Mouse (Mus musculus) heart, embryonic 11.5 days (tissue): ENCODE data around the gene 4933415A04Rik. TPM values are rescaled to one million over a fixed set of nuclear protein-coding genes. Genes with fewer than 3 reads are reported as not detected.

Experiments used
- ATAC-seq: fragments of 200-750 bp; cut with Nextera tagmentation; replicated peaks from 2 replicates; pipeline ENCODE4 v1.8.0; 2017; ENCODE audit warnings: moderate library complexity; ENCODE audit not compliant: insufficient number of reproducible peaks, low FRiP score, low TSS enrichment
- H3K27ac ChIP-seq: fragments of 300-500 bp; sonication (generic); 2 replicates; pipeline ENCODE4 v1.5.1; 2014; ENCODE audit warnings: mild to moderate bottlenecking, low read depth, low read length
- H3K27me3 ChIP-seq: fragments of 300-500 bp; sonication (generic); 2 replicates; pipeline ENCODE4 v1.6.1; 2014; ENCODE audit warnings: mild to moderate bottlenecking, low read length, mixed read lengths; ENCODE audit not compliant: control insufficient read depth, insufficient read depth
- H3K36me3 ChIP-seq: fragments of 300-500 bp; sonication (generic); 2 replicates; pipeline ENCODE4 v1.6.1; 2014; ENCODE audit warnings: mild to moderate bottlenecking, low read length, moderate library complexity, mixed read lengths; ENCODE audit not compliant: control insufficient read depth, insufficient read depth
- H3K4me1 ChIP-seq: fragments of 300-500 bp; sonication (generic); 2 replicates; pipeline ENCODE4 v1.6.1; 2014; ENCODE audit warnings: low read length; ENCODE audit not compliant: control insufficient read depth, insufficient read depth
- H3K4me2 ChIP-seq: fragments of 300-500 bp; sonication (generic); 2 replicates; pipeline ENCODE4 v1.6.1; 2014; ENCODE audit warnings: mild to moderate bottlenecking, moderate library complexity
- H3K4me3 ChIP-seq: fragments of 300-500 bp; sonication (generic); 2 replicates; pipeline ENCODE4 v1.5.1; 2014; ENCODE audit warnings: low read depth, low read length
- H3K9ac ChIP-seq: fragments of 300-500 bp; sonication (generic); 2 replicates; pipeline ENCODE4 v1.6.1; 2014; ENCODE audit warnings: mild to moderate bottlenecking, low read depth, low read length, moderate library complexity
- H3K9me3 ChIP-seq: fragments of 300-500 bp; sonication (generic); replicated peaks from 2 replicates; pipeline ENCODE4 v1.6.1; 2016; ENCODE audit warnings: low read length; ENCODE audit not compliant: control insufficient read depth
- WGBS: fragments of 180-500 bp; shearing (Covaris S2); extraction: QIAGEN DNeasy Blood & Tissue Kit; methylation state at CpG from one replicate; pipeline ENCODE4 v1.1.7; 2014; ENCODE audit not compliant: insufficient replicate concordance; 5-methylcytosine and 5-hydroxymethylcytosine counted together
- polyA plus RNA-seq: library from polyadenylated mRNA; unstranded; fragments of >200 nt; fragmentation: Nextera tagmentation; extraction: Ambion mirVana; gene quantifications from 2 replicates; pipeline ENCODE4 v1.2.1, GENCODE M21; 2014

The 4933415A04Rik gene
- 4.6 and 5.3 TPM in 2 replicates for polyA plus RNA-seq

GRCm38 (mm10) chr11:43586324-43587090 lies at the start of gene 4933415A04Rik:
Gene 4933415A04Rik, plus strand, starts transcription at chr11:43587040.
- Histone ChIP-seq H3K9ac (no peak within 1 kb of the TSS), H3K36me3 (peaks cover 23% of the 10 kb centered on the region), H3K27me3 (no peaks in the 10 kb centered on the region), H3K4me1 (no peaks in the 10 kb centered on the region), H3K27ac (no peak within 1 kb of the TSS), H3K4me2 (no peak within 1 kb of the TSS), H3K4me3 (no peak within 1 kb of the TSS), H3K9me3 (no peaks in the 10 kb centered on the region)
- ATAC-seq, result no peak
- whole genome bisulfite sequencing, result 61% methylated on average over 7 of the region's 7 CpGs

DNA sequence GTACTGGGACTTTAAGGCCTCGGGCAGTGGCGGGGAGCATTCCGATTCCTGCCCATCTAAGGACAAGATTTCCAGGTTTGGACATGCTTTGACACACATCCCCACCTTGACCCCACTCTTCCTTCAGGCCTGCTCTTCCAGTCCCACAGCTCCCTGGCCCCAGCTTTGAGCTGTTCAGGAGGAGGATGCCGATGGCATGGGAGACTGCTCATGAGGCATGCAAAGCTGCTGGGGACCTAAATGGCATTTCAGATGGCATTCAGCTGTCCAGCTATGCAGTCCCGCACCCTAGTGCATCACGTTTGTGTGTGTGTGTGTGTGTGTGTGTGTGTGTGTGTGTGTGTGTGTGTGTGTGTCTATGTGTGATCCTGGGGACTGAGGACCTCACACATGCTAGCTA lies 49.8 kb upstream of the 4933415A04Rik start:
- Histone ChIP-seq H3K27ac (no peak overlapping the region), H3K9me3 (no peaks in the 10 kb centered on the region), H3K36me3 (peaks cover 10% of the 10 kb centered on the region), H3K4me3 (no peak overlapping the region), H3K4me2 (no peak overlapping the region), H3K4me1 (peaks cover 32% of the 10 kb centered on the region), H3K9ac (no peak overlapping the region), H3K27me3 (no peaks in the 10 kb centered on the region)
- ATAC-seq, result no peak
- 89% methylated on average over 6 of the region's 6 CpGs for WGBS

- 13% methylated on average over 6 of the region's 6 CpGs for WGBS
- peaks cover 49% of the 10 kb centered on the region for H3K4me1 ChIP-seq
- peak overlapping the region; percentile 60; the same call in 1 of the 2 replicates for H3K27ac ChIP-seq
- H3K36me3 ChIP-seq, result peaks cover 6% of the 10 kb centered on the region; the same call in 1 of the 2 replicates
- 0 out of 2 replicates have a peak overlapping the region, but pooled peaks have one; percentile 34 for H3K9ac ChIP-seq
- H3K4me3 ChIP-seq, result no peak overlapping the region
- ATAC-seq, result no peak
- H3K4me2 ChIP-seq, result peak overlapping the region; percentile 38
- no peaks in the 10 kb centered on the region for H3K9me3 ChIP-seq
- H3K27me3 ChIP-seq, result no peaks in the 10 kb centered on the region
These were observed 47.0 kb upstream of the 4933415A04Rik start for GRCm38 (mm10) chr11:43539863-43540262.

DNA sequence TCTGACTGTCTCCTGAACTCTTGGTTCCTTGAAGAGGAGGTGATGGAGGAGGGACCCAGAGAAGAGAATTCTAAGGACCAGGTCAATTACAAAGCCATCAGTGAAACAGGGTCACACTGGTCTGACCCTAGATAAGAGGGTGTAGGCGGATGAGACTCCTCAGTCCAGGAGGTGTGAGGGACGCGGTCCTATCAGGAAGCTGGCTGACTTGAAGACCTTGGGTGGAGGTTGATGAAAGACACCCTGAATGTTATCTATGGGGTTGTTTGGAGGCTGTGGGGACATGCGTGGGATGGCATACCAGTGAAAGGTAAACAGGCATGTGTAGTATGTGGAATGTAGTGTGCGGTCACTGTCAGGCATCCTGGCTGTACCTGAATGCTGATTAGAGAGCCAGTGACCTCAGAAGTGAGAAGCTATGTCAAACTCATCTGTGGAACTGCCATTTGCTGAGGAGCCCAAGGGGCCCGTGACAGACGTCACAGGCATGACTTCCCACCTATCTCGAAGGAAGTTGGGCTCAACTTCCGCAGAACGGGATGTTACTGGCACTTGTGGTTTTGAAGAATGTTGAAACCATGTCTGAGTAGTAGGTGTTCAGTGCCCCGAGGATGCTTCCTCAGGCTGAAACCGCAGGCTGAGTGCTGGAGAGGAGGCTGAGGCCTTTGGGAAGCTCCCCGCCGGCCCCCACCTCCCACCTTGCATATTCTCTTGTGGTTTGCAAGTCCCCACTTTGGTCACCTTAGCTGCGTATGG lies 43.0 kb upstream of the 4933415A04Rik start:
- Histone ChIP-seq H3K9me3 (no peaks in the 10 kb centered on the region), H3K36me3 (no peaks in the 10 kb centered on the region), H3K4me3 (no peak overlapping the region), H3K27ac (0 out of 2 replicates have a peak overlapping the region, but pooled peaks have one; percentile 36), H3K4me2 (no peak overlapping the region), H3K9ac (no peak overlapping the region), H3K4me1 (peaks cover 68% of the 10 kb centered on the region), H3K27me3 (no peaks in the 10 kb centered on the region)
- no peak for ATAC-seq
- 48% methylated on average over 15 of the region's 15 CpGs for WGBS

GRCm38 (mm10) chr11:43544819-43545218 lies 42.0 kb upstream of the 4933415A04Rik start:
- Histone ChIP-seq H3K36me3 (no peaks in the 10 kb centered on the region), H3K4me2 (no peak overlapping the region), H3K4me3 (no peak overlapping the region), H3K27ac (no peak overlapping the region), H3K4me1 (peaks cover 68% of the 10 kb centered on the region), H3K27me3 (no peaks in the 10 kb centered on the region), H3K9me3 (no peaks in the 10 kb centered on the region), H3K9ac (no peak overlapping the region)
- ATAC-seq, result no peak
- 58% methylated on average over 7 of the region's 7 CpGs for WGBS

- Histone ChIP-seq H3K36me3 (no peaks in the 10 kb centered on the region), H3K9me3 (no peaks in the 10 kb centered on the region), H3K27ac (peak overlapping the region; percentile 46; the same call in 1 of the 2 replicates), H3K4me3 (no peak overlapping the region), H3K4me1 (peaks cover 74% of the 10 kb centered on the region), H3K27me3 (no peaks in the 10 kb centered on the region), H3K4me2 (no peak overlapping the region), H3K9ac (peak overlapping the region; percentile 16; the same call in 1 of the 2 replicates)
- ATAC-seq, result no peak
- WGBS, result 47% methylated on average over 16 of the region's 16 CpGs
These were observed 40.9 kb upstream of the 4933415A04Rik start for GRCm38 (mm10) chr11:43545873-43546475.

DNA sequence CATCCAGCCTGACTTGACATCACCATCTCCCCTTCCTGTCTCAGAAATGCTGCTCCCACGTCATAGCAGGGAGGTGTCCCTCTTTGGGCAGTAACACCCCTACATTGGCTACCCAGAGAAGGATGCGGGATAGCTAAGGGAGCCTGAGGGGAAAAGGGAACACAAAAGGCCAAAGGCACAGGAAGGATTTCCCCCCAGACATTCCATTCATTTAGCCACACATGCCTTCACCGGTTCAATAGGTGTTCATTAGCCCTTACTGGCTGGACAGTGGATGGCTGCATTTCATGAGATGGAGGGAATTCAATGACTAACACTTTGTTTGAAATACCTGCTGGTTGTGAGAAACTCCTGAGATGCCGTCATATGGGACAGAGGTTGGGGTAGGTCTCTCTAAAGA lies 40.2 kb upstream of the 4933415A04Rik start:
- Histone ChIP-seq H3K9me3 (no peaks in the 10 kb centered on the region), H3K36me3 (no peaks in the 10 kb centered on the region), H3K4me1 (peaks cover 75% of the 10 kb centered on the region), H3K27ac (no peak overlapping the region), H3K27me3 (no peaks in the 10 kb centered on the region), H3K9ac (no peak overlapping the region), H3K4me2 (no peak overlapping the region), H3K4me3 (no peak overlapping the region)
- no peak for ATAC-seq
- WGBS, result 67% methylated on average over 4 of the region's 4 CpGs

GRCm38 (mm10) chr11:43548148-43548547 lies 38.7 kb upstream of the 4933415A04Rik start:
- H3K4me2 ChIP-seq, result peak overlapping the region; percentile 43
- WGBS, result 10% methylated on average over 7 of the region's 7 CpGs

More at GRCm38 (mm10) chr11:43548148-43548547, 38.7 kb upstream of the 4933415A04Rik start:
- ATAC-seq, result peak; percentile 53; the same call in 1 of the 2 replicates
- Histone ChIP-seq H3K27ac (peak overlapping the region; percentile 97), H3K9ac (peak overlapping the region; percentile 56; the same call in 1 of the 2 replicates), H3K4me3 (no peak overlapping the region), H3K36me3 (no peaks in the 10 kb centered on the region), H3K4me1 (peaks cover 74% of the 10 kb centered on the region), H3K9me3 (no peaks in the 10 kb centered on the region), H3K27me3 (no peaks in the 10 kb centered on the region)
